Mouse (Mus musculus) E14TG2a.4 (cell line): ENCODE measurements around the gene Haao.

Source experiments
- CTCF ChIP-seq: conservative IDR thresholded peaks from 2 replicates; pipeline ENCODE4 v1.5.1; 2014; ENCODE audit warnings: low read length
- NANOG ChIP-seq: IDR thresholded peaks from 2 replicates; pipeline ENCODE4 v1.6.1; 2014; ENCODE audit warnings: borderline replicate concordance, low read length, mixed read lengths
- POU5F1 ChIP-seq: IDR thresholded peaks from 2 replicates; pipeline ENCODE4 v1.6.1; 2014; ENCODE audit warnings: low read length, borderline replicate concordance

GRCm38 (mm10) chr17:83782740-83783139 is 65.0 kb downstream of the Haao start:
- TF ChIP-seq CTCF, result no peak
- no peak for TF ChIP-seq NANOG
- no peak for TF ChIP-seq POU5F1
